Mouse (Mus musculus) lung, embryonic 14.5 days (tissue): ENCODE data around the gene Gm45716. TPM values are rescaled to one million over a fixed set of nuclear protein-coding genes. Genes with fewer than 3 reads are reported as not detected.

Experiments used
- ATAC-seq: fragments of 200-750 bp; cut with Nextera tagmentation; 2 replicates; pipeline ENCODE4 v1.8.0; 2017; ENCODE audit warnings: mild to moderate bottlenecking, moderate TSS enrichment, moderate library complexity; ENCODE audit not compliant: insufficient read depth
- DNase-seq: peaks from one replicate; pipeline ENCODE4 v3.0.0-alpha.2; 2015
- H3K27ac ChIP-seq: fragments of 300-500 bp; sonication (generic); 2 replicates; pipeline ENCODE4 v1.5.1; 2014; ENCODE audit warnings: low read depth, mild to moderate bottlenecking, moderate library complexity
- H3K27me3 ChIP-seq: fragments of 300-500 bp; sonication (generic); 2 replicates; pipeline ENCODE4 v1.6.1; 2014; ENCODE audit warnings: low read length, control low read depth; ENCODE audit not compliant: insufficient read depth
- H3K36me3 ChIP-seq: fragments of 300-500 bp; sonication (generic); 2 replicates; pipeline ENCODE4 v1.6.1; 2014; ENCODE audit warnings: control low read depth; ENCODE audit not compliant: insufficient read depth
- H3K4me1 ChIP-seq: fragments of 300-500 bp; sonication (generic); 2 replicates; pipeline ENCODE4 v1.6.1; 2014; ENCODE audit warnings: antibody characterized with exemption, control low read depth; ENCODE audit not compliant: insufficient read depth
- H3K4me2 ChIP-seq: fragments of 300-500 bp; sonication (generic); 2 replicates; pipeline ENCODE4 v1.6.1; 2014; ENCODE audit warnings: mild to moderate bottlenecking
- H3K4me3 ChIP-seq: fragments of 300-500 bp; sonication (generic); 2 replicates; pipeline ENCODE4 v1.5.1; 2014; ENCODE audit warnings: low read depth, low read length
- H3K9ac ChIP-seq: fragments of 300-500 bp; sonication (generic); 2 replicates; pipeline ENCODE4 v1.6.1; 2014
- H3K9me3 ChIP-seq: fragments of 300-500 bp; sonication (generic); 2 replicates; pipeline ENCODE4 v1.6.1; 2016; ENCODE audit warnings: low read depth, low read length, control low read depth
- CTCF ChIP-seq: IDR thresholded peaks from 2 replicates; pipeline ENCODE4 v1.5.1; 2016; ENCODE audit warnings: antibody characterized with exemption, low read depth
- WGBS: fragments of 180-500 bp; shearing (Covaris S2); extraction: QIAGEN DNeasy Blood & Tissue Kit; methylation state at CpG from one replicate; pipeline ENCODE4 v1.1.7; 2014; 5-methylcytosine and 5-hydroxymethylcytosine counted together
- polyA plus RNA-seq: library from polyadenylated mRNA; unstranded; fragments of >200 nt; fragmentation: Nextera tagmentation; extraction: Ambion mirVana; gene quantifications from 2 replicates; pipeline ENCODE4 v1.2.1, GENCODE M21; 2014

Gm45716 gene
- polyA plus RNA-seq, 1 experiment from 2014 or later, result 7.3 TPM

GRCm38 (mm10) chr11:90259071-90259470, 71.6 kb downstream of the Gm45716 start:
- peak; percentile 72 for DNase-seq
- H3K4me3 ChIP-seq, result no peak overlapping the region
- no peak overlapping the region for H3K4me2 ChIP-seq
- H3K27me3 ChIP-seq, result no peaks in the 10 kb centered on the region
- peaks cover 28% of the 10 kb centered on the region for H3K4me1 ChIP-seq
- no peak for TF ChIP-seq CTCF
- 26% methylated on average over 4 of the region's 4 CpGs for whole genome bisulfite sequencing
- ATAC-seq, result peak; percentile 66
- no peak overlapping the region for H3K9ac ChIP-seq
- no peaks in the 10 kb centered on the region for H3K9me3 ChIP-seq
- H3K27ac ChIP-seq, result no peak overlapping the region
- H3K36me3 ChIP-seq, result peaks cover 39% of the 10 kb centered on the region

- H3K4me1 ChIP-seq, result peaks cover 28% of the 10 kb centered on the region
- DNase-seq (no peak), ATAC-seq (no peak)
- 75% methylated on average over 9 of the region's 9 CpGs for WGBS
- peaks cover 45% of the 10 kb centered on the region for H3K36me3 ChIP-seq
- H3K4me2 ChIP-seq, result no peak overlapping the region
- no peak overlapping the region for H3K4me3 ChIP-seq
- H3K27me3 ChIP-seq, result no peaks in the 10 kb centered on the region
- no peak for TF ChIP-seq CTCF
- H3K9me3 ChIP-seq, result no peaks in the 10 kb centered on the region
- H3K27ac ChIP-seq, result no peak overlapping the region
- no peak overlapping the region for H3K9ac ChIP-seq
These were observed 72.3 kb downstream of the Gm45716 start for GRCm38 (mm10) chr11:90259826-90260225.

- H3K36me3 ChIP-seq, result peaks cover 71% of the 10 kb centered on the region
- no peak overlapping the region for H3K4me3 ChIP-seq
- H3K4me1 ChIP-seq, result 0 out of 2 replicates have a peak, but pooled peaks cover under 1% of the 10 kb centered on the region
- ATAC-seq, result no peak
- no peaks in the 10 kb centered on the region for H3K27me3 ChIP-seq
- no peak for TF ChIP-seq CTCF
- H3K27ac ChIP-seq, result no peak overlapping the region
- 75% methylated on average over 11 of the region's 11 CpGs for WGBS
- H3K4me2 ChIP-seq, result no peak overlapping the region
- H3K9ac ChIP-seq, result no peak overlapping the region
- no peaks in the 10 kb centered on the region for H3K9me3 ChIP-seq
- DNase-seq, result no peak
These were observed 76.7 kb downstream of the Gm45716 start for GRCm38 (mm10) chr11:90264180-90264579.

GRCm38 (mm10) chr11:90265581-90265980, 78.1 kb downstream of the Gm45716 start:
- Histone ChIP-seq H3K27ac (no peak overlapping the region), H3K9me3 (no peaks in the 10 kb centered on the region), H3K4me2 (no peak overlapping the region), H3K27me3 (no peaks in the 10 kb centered on the region), H3K9ac (no peak overlapping the region), H3K4me1 (no peaks in the 10 kb centered on the region), H3K4me3 (no peak overlapping the region), H3K36me3 (peaks cover 75% of the 10 kb centered on the region)
- DNase-seq, result no peak
- no peak for ATAC-seq
- TF ChIP-seq CTCF, result no peak
- 81% methylated on average over 7 of the region's 7 CpGs for WGBS

- no peak overlapping the region for H3K27ac ChIP-seq
- WGBS, result 75% methylated on average over 5 of the region's 5 CpGs
- H3K36me3 ChIP-seq, result peaks cover 64% of the 10 kb centered on the region
- no peak overlapping the region for H3K4me3 ChIP-seq
- H3K9me3 ChIP-seq, result no peaks in the 10 kb centered on the region
- no peak overlapping the region for H3K9ac ChIP-seq
- H3K27me3 ChIP-seq, result no peaks in the 10 kb centered on the region
- no peak overlapping the region for H3K4me2 ChIP-seq
- no peak for ATAC-seq
- no peak for TF ChIP-seq CTCF
- no peaks in the 10 kb centered on the region for H3K4me1 ChIP-seq
- no peak for DNase-seq
These were observed 81.5 kb downstream of the Gm45716 start for GRCm38 (mm10) chr11:90268934-90269333.

GRCm38 (mm10) chr11:90269398-90270123, 82.1 kb downstream of the Gm45716 start:
- no peaks in the 10 kb centered on the region for H3K4me1 ChIP-seq
- DNase-seq (no peak), ATAC-seq (no peak)
- H3K9ac ChIP-seq, result no peak overlapping the region
- no peaks in the 10 kb centered on the region for H3K27me3 ChIP-seq
- no peak for TF ChIP-seq CTCF
- 60% methylated on average over 18 of the region's 18 CpGs for WGBS
- H3K9me3 ChIP-seq, result no peaks in the 10 kb centered on the region
- H3K27ac ChIP-seq, result no peak overlapping the region
- H3K36me3 ChIP-seq, result peaks cover 65% of the 10 kb centered on the region
- H3K4me2 ChIP-seq, result no peak overlapping the region
- no peak overlapping the region for H3K4me3 ChIP-seq

GRCm38 (mm10) chr11:90270132-90270877, 82.8 kb downstream of the Gm45716 start:
- no peak for DNase-seq
- no peak overlapping the region for H3K27ac ChIP-seq
- H3K4me3 ChIP-seq, result no peak overlapping the region
- no peak overlapping the region for H3K9ac ChIP-seq
- 63% methylated on average over 11 of the region's 11 CpGs for WGBS
- TF ChIP-seq CTCF, result no peak
- no peaks in the 10 kb centered on the region for H3K27me3 ChIP-seq
- H3K4me1 ChIP-seq, result no peaks in the 10 kb centered on the region
- no peaks in the 10 kb centered on the region for H3K9me3 ChIP-seq
- no peak for ATAC-seq
- H3K36me3 ChIP-seq, result peaks cover 60% of the 10 kb centered on the region
- H3K4me2 ChIP-seq, result no peak overlapping the region
